10 mouse cellular contexts compared by ENCODE assay signal in the genomic region with DNA sequence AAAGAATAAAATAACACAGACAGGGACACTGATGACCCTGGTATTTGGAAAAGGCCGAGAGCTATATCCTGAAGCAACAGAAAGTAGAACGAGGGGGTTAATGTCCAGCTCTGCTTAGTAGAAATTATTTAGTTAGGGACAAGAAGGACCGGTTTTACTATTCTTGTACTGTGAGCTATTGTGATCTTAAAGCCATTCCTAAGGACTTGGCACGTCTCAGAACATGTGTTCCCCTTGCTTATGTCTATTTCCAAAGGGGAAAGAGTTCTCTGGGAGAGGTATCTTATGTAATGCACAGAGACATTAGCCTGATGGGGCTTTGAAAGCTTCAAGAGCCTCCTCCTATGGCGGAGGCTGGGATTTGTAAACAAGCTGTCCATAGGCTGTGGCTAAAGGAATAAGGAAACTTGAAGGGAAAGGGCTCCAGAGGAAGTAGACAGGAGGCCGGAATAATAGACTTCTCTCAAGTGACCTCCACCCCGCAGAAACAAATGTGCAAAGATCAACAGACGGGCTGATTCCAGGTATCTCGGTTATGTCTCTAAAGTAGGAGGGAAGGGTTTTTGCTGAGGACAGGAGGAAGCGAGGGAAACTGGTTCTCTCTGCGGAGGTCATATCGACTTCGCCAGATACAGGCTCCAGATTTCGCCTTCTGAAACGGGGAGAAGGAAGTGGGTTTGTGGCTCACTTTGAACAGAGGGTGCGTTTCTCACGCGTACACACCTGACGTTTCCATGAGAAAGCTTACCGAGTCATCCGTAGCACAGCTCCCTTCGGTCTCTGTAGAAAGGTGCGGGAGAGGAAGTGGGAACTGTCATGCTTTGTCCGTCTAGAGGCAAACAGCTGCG. TPM values are rescaled to one million over a fixed set of nuclear protein-coding genes. Genes with fewer than 3 reads are reported as not detected.
DNase-seq lines count a peak whose midpoint lies in the region; ATAC-seq and TF ChIP-seq lines count a peak whose summit lies in the region.
"Had no signal": no experiment of that assay in that cellular context is flagged by ENCODE, and none has a peak within 500 bp of the region (broad histone marks: within the 10 kb centered on the region; RNA-seq: fewer than 3 reads in every experiment).

No protein-coding gene starts in this region.

- no peak for TF ChIP-seq EP300 in stomach, postnatal 0 days (optimal IDR thresholded peaks at IDR 0.05)

- 0 out of 2 replicates have a peak, but pooled peaks cover 3% of the 10 kb centered on the region for H3K4me1 ChIP-seq in kidney, adult 2 months (ENCODE audit: control insufficient read depth, insufficient read depth, low read length)
- H3K4me1 ChIP-seq in stomach, postnatal 0 days (replicated peaks; ENCODE audit: control insufficient read depth, insufficient read depth) = peaks cover 4% of the 10 kb centered on the region; the same call in 1 of the 2 replicates
- peaks cover 1% of the 10 kb centered on the region; the same call in 1 of the 2 replicates for H3K4me1 ChIP-seq in forebrain, embryonic 12.5 days

- no peak for TF ChIP-seq CTCF in kidney, adult 2 months (conservative IDR thresholded peaks at IDR 0.05; ENCODE audit: insufficient read depth, insufficient read length, low read depth, low read length)
- no peak for TF ChIP-seq CTCF in stomach, postnatal 0 days (IDR thresholded peaks at IDR 0.05; ENCODE audit: low read depth)
- no peak for TF ChIP-seq CTCF in left cerebral cortex, adult 2 months (IDR thresholded peaks at IDR 0.05)

- DNase-seq in kidney, adult 2 months = no peak
- no peak for DNase-seq in kidney, postnatal 36 days
- DNase-seq in lung, adult 18-20 months = peak; percentile 32 to 62
- peak; percentile 54 for DNase-seq in stomach, postnatal 0 days (ENCODE audit: low spot score)
- DNase-seq in layer of hippocampus, postnatal 36 days = no peak
- DNase-seq in left cerebral cortex, adult 2 months (ENCODE audit: extremely low spot score in 1 of 2, low spot score in 2 of 2) = no peak

- no peak for TF ChIP-seq POLR2A in kidney, adult 2 months (IDR thresholded peaks at IDR 0.05; ENCODE audit: low read depth, low read length)

- H3K27ac ChIP-seq in kidney, adult 2 months (ENCODE audit: insufficient read depth, low read depth, low read length) = no peak overlapping the region
- peak overlapping the region; percentile 80 for H3K27ac ChIP-seq in stomach, postnatal 0 days (replicated peaks)
- no peak overlapping the region for H3K27ac ChIP-seq in left cerebral cortex, adult 2 months
- no peak overlapping the region for H3K27ac ChIP-seq in forebrain, embryonic 12.5 days

- H3K36me3 ChIP-seq in kidney, adult 2 months (ENCODE audit: control insufficient read depth, insufficient read depth, low read length) = no peaks in the 10 kb centered on the region
- H3K36me3 ChIP-seq in stomach, postnatal 0 days (ENCODE audit: control insufficient read depth, insufficient read depth, low read length) = no peaks in the 10 kb centered on the region
- H3K36me3 ChIP-seq in forebrain, embryonic 12.5 days (replicated peaks) = no peaks in the 10 kb centered on the region

- no peaks in the 10 kb centered on the region for H3K27me3 ChIP-seq in kidney, adult 2 months (replicated peaks; ENCODE audit: control insufficient read depth, insufficient read depth, low read length)
- H3K27me3 ChIP-seq in stomach, postnatal 0 days (ENCODE audit: control insufficient read depth, insufficient read depth, low read length) = no peaks in the 10 kb centered on the region
- 0 out of 2 replicates have a peak, but pooled peaks cover under 1% of the 10 kb centered on the region for H3K27me3 ChIP-seq in forebrain, embryonic 12.5 days

- no peak overlapping the region; the same call in 1 of the 2 replicates for H3K9ac ChIP-seq in stomach, postnatal 0 days (ENCODE audit: low read length)
- H3K9ac ChIP-seq in forebrain, embryonic 12.5 days = no peak overlapping the region

- 55% methylated on average over 25 of the region's 25 CpGs for WGBS in kidney, adult 2 months
- 43% methylated on average over 25 of the region's 25 CpGs for WGBS in stomach, postnatal 0 days
- WGBS in forebrain, embryonic 12.5 days = 83% methylated on average over 25 of the region's 25 CpGs

- H3K4me3 ChIP-seq in kidney, adult 2 months (ENCODE audit: insufficient read depth, low read depth, low read length) = peak overlapping the region; percentile 40
- H3K4me3 ChIP-seq in stomach, postnatal 0 days (ENCODE audit: low read depth, low read length) = peak overlapping the region; percentile 28
- H3K4me3 ChIP-seq in left cerebral cortex, adult 2 months = no peak overlapping the region
- H3K4me3 ChIP-seq in forebrain, embryonic 12.5 days (replicated peaks) = no peak overlapping the region

- H3K4me2 ChIP-seq in stomach, postnatal 0 days (replicated peaks; ENCODE audit: low read depth) = peak overlapping the region; percentile 28
- no peak overlapping the region for H3K4me2 ChIP-seq in forebrain, embryonic 12.5 days

- no peaks in the 10 kb centered on the region for H3K9me3 ChIP-seq in stomach, postnatal 0 days (ENCODE audit: control insufficient read depth, low read length)
- no peaks in the 10 kb centered on the region for H3K9me3 ChIP-seq in forebrain, embryonic 12.5 days

- intact Hi-C loops in left cerebral cortex, adult 2 months (cut with DNase I) = no loop called here

- ATAC-seq in granulocyte monocyte progenitor cell, adult 5-6 weeks (replicated peaks; ENCODE audit: poor library complexity, severe bottlenecking) = peak; percentile 91
- peak; percentile 82 for ATAC-seq in stomach, postnatal 0 days (ENCODE audit: low FRiP score, low TSS enrichment)
- ATAC-seq in forebrain, embryonic 12.5 days (ENCODE audit: low FRiP score) = no peak
- ATAC-seq: Patski had no signal

RNA-seq across cellular contexts. Expression of a gene that starts 5.4 kb away (rescaled TPM):
- 7.3 and 13.7 TPM in 2 replicates for polyA plus RNA-seq in kidney, adult 2 months (2012; rRNA removed)
- total RNA-seq in granulocyte monocyte progenitor cell, adult 5-6 weeks (2014; fragmentation: Nextera tagmentation) = 450 and 461 TPM in 2 replicates
- 316 and 346 TPM in 2 replicates for total RNA-seq in granulocyte monocyte progenitor cell, adult 5-6 weeks (2017)
- polyA plus RNA-seq in stomach, postnatal 0 days (2015; fragmentation: Nextera tagmentation; extraction: Ambion mirVana) = 28.9 and 30.5 TPM in 2 replicates
- total RNA-seq in layer of hippocampus, postnatal 36 days (2021) = 1 to 10 TPM; 6.8 to 6.9 TPM
- 1 to 10 TPM; 6.0 to 6.1 TPM for total RNA-seq in left cerebral cortex, adult 2 months (2021)
- 18.8 and 22.1 TPM in 2 replicates for polyA plus RNA-seq in forebrain, embryonic 12.5 days (2016; fragmentation: Nextera tagmentation; extraction: Ambion mirVana)

RNA-seq across cellular contexts. Expression of a gene that starts 5.7 kb away (rescaled TPM):
- not detected in 2 replicates for polyA plus RNA-seq in kidney, adult 2 months (2012; rRNA removed)
- total RNA-seq in granulocyte monocyte progenitor cell, adult 5-6 weeks (2014; fragmentation: Nextera tagmentation) = not detected in 2 replicates
- not detected in 2 replicates for total RNA-seq in granulocyte monocyte progenitor cell, adult 5-6 weeks (2017)
- polyA plus RNA-seq in stomach, postnatal 0 days (2015; fragmentation: Nextera tagmentation; extraction: Ambion mirVana) = 0.04 TPM in 1 of 2 replicates, not detected in the other
- not detected for total RNA-seq in layer of hippocampus, postnatal 36 days (2021)
- not detected for total RNA-seq in left cerebral cortex, adult 2 months (2021)
- 0.19 and 0.21 TPM in 2 replicates for polyA plus RNA-seq in forebrain, embryonic 12.5 days (2016; fragmentation: Nextera tagmentation; extraction: Ambion mirVana)
- total RNA-seq: left cerebral cortex, adult 8-10 months had no signal
- polyA plus RNA-seq: Patski had no signal

Comparison
In these comparisons a context has a peak if more than half of its experiments do, and no peak if none do; other contexts are left out.
1. DNase-seq: peak in lung, adult 18-20 months (2 of 2) and stomach, postnatal 0 days (single experiment); none in kidney, adult 2 months (single experiment), kidney, postnatal 36 days (0 of 2), layer of hippocampus, postnatal 36 days (0 of 2) and left cerebral cortex, adult 2 months (0 of 2).
2. H3K4me3 ChIP-seq: peak in kidney, adult 2 months (single experiment) and stomach, postnatal 0 days (single experiment); none in left cerebral cortex, adult 2 months (single experiment) and forebrain, embryonic 12.5 days (single experiment).
3. RNA of a gene that starts 5.4 kb away (total RNA-seq): 316 to 461 TPM in granulocyte monocyte progenitor cell, adult 5-6 weeks; 6.8 to 6.9 TPM in layer of hippocampus, postnatal 36 days and 6.0 to 6.1 TPM in left cerebral cortex, adult 2 months; every median in the first group is over 10 times any median in the second.